Mouse (Mus musculus) spleen, postnatal 10 days (tissue): Measurements from ENCODE around the gene Kcnk5.

Source experiments
- DNase-seq, 2 experiments: peaks; one replicate each; pipeline ENCODE4 v3.0.0; 2021 to 2022; ENCODE audit warnings: low spot score in 2 of 2

Gene Kcnk5

GRCm38 (mm10) chr14:20201066-20201683 lies 19.6 kb upstream of the Kcnk5 start:
- DNase-seq = no peak

DNA sequence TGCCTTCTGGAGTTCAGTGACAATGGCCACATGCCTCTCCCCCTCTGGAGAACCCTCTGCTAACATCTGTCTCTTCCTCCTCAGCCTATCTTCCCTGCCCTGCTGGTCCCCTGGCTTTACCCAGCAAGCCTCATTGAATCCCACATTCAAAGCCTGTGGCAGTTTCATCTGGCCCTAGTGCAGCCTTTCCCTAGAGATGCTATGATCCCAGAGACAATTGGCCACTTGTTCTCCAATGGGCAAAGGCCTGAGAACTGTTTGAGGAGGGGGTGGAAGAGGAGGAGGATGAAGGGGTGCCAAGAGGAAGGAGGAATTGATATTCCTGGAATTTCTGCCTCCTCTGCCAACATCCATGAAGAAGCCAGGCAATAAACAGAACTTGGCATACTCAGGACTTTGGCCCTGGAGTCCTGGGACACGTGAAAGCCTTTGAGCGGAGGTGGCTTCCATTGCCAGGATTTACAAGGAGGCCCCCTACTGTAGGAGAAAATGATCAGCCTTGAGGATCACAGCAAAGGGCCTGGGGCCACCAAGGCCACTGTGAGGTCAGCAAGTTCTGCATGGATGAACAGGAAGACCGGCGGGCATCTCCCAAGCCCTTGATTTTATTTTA lies 11.6 kb upstream of the Kcnk5 start:
- DNase-seq = no peak

DNA sequence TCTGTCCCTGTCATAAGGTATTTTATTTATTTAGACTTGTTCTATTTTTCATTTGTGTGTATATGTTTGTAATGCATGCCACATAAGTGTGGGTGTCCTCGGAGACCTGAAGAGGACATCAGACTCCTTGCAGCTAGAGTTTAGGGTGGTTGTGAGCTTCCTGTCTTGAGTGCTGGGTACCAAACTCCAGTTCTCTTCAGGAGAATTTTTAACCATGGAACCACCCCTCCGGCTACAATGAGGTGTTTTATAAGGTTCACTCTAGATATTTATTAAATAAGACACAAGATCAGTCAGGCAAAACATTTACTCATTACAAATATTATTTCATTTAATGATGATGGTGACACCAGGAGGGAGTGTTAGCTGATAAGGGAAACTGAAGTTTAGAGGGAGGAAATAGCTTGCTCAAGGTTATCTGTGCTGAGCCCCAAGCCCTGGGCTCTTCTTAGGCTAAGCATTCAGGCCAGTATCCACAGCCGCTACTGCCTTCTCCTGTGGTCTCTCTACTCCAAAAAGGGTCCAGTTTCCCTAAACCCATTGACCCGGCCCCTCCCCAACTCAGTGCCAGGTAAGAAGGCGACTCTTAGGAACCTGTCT lies 9.6 kb upstream of the Kcnk5 start:
- no peak for DNase-seq

GRCm38 (mm10) chr14:20189751-20190150 lies 8.1 kb upstream of the Kcnk5 start:
- DNase-seq = no peak

DNA sequence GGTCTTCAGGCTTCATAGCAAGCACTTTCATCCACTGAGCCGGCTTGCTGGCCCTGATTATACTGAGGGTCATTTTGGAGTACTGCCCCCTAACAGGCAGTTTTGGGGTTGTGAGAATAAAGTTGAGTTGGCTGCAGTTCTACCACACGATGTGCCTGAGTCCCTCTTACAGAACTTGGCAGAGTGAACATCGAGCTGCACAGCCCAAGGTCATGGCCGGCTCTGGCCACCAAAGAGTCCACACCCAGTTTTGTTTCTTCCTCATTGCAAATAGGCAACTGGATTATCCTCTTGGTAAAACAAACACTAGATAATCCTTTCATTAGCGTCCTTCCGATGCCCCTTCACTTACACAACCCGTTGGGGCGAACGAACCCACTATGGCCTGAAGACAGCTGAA lies 3.8 kb upstream of the Kcnk5 start:
- no peak for DNase-seq

- DNase-seq = no peak
Observed at GRCm38 (mm10) chr14:20183701-20184100, 2.1 kb upstream of the Kcnk5 start.

GRCm38 (mm10) chr14:20182596-20182995 lies 987 bp upstream of the Kcnk5 start:
- DNase-seq = no peak

GRCm38 (mm10) chr14:20180751-20181162 lies 852 bp downstream of the Kcnk5 start:
- peak; percentile 65 to 76 for DNase-seq

GRCm38 (mm10) chr14:20180304-20180703 lies 1.3 kb downstream of the Kcnk5 start:
- DNase-seq = no peak

DNA sequence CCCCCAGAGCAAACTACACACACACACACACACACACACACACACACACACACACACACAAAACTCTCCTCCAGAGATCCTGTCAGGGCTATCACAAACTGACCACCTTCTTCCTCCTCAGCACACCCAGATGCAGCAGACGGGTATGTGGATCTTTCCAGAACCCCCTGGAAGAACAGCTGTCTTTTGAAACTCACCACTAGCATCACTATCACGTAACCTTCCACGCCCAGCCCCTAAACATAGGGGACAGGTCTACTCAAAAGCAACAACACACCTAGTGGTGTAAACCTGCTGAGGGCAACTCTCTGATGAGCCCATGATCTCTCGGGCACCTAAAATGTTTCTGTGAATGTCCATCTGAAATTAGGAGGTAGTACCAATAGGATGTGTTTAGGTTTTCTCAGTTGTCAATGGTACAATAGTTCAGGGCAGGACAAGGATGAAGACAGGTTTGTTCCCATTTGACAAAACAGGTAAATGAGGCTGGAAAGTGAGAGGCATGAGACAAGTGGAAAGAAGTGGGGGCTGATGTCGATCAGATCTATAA lies 1.8 kb downstream of the Kcnk5 start:
- peak in 1 of 2 experiments; percentile 35 for DNase-seq

DNA sequence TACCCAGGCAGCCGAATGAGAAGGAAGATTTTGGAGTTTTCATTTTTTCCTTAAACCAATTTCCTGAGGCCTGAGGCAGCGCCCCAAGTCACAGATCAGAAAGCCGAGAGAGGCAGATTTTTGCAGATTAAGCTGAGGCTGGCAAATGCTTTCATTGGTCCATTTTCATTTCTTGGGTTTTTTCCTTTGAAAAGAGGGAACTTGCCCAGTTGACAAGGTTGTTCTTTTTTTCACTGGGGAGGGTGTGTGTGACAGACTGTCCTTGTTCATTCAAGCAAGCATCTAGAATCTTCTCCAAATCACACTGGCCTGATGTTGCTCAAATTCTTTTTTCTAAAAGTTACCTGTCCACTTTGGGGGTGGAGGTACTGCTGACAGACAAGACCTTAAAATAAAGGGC lies 2.5 kb downstream of the Kcnk5 start:
- no peak for DNase-seq

GRCm38 (mm10) chr14:20178593-20178992 lies 3.0 kb downstream of the Kcnk5 start:
- no peak for DNase-seq

DNA sequence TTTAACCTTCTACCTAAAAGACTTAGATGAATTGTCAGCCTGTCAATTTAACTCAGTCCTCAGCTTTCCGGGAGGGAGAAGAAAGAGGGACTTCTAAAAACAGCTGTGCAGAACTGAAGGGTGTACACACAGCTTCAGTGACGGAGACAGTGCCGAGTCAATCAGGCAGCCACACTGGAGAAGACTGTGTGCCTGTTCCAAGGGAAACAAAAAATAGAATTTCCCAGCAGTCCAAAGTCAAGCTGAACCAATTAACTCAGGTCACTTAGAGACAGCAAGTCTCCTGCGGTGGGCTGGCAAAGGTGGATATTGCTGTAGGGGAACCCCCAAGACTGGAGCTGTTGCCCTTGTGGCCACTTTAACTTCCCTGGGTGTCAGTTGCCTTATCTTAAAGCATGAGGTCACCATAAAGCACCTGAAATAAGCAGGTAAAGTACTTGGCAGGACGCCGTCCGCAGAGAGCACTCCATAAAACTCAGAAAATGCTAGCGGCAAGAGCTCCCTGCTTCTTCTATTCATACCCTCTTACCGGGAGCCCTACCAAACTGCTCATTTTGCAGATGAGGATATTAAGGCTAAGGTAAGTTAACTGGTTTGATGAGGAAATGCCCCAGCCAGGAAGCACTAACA lies 4.0 kb downstream of the Kcnk5 start:
- DNase-seq = no peak

GRCm38 (mm10) chr14:20175705-20176104 lies 5.9 kb downstream of the Kcnk5 start:
- no peak for DNase-seq

DNA sequence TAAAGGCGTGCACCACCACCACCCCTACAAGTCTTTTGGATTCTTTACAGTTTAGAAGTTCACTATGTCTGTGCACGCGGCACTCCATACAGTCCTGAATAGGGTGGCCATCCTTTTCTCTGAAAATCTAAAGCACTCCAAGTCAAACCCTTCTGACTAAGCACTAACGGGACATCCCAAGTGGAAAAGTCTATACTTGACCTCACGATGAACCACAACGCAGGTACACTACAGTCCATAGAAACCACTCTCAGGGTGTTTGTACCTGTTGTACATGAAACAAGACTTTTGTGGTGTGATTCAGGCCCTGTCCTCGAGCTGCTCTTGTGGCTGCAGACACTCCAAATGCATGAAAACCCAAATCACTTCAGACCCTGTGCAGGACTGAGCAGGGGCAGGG lies 6.5 kb downstream of the Kcnk5 start:
- DNase-seq = no peak

- DNase-seq = no peak
Observed at GRCm38 (mm10) chr14:20174696-20175095, 6.9 kb downstream of the Kcnk5 start.

DNA sequence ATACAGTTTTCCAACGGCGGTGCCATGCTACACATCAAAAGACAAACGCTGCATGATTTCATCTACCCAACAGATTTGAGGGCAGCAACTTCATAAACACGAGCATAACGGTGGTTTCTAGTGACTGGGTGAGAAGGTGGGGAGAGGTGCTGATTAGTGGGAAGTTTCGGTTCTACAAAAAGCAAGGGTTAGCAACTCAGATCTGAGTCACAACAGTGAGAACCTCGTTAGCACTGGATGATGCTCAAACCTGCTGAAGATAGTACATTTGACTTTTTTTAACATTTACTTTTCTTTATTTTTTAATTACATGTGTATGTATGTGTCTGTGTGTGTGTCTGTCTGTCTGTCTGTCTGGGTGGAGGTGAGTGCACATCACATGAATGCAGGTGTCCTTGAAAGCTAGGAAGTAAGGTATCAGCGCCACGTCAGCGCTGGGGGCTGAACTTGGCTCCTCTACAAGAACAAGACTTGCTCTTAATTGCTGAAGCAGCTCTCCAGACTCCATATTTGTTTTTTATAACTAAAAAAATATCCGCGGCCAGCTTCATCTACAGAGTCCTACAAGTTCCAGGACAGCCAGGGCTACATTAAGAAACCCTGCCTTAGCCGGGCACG lies 7.6 kb downstream of the Kcnk5 start:
- DNase-seq = no peak

GRCm38 (mm10) chr14:20172924-20173323 lies 8.7 kb downstream of the Kcnk5 start:
- no peak for DNase-seq

DNA sequence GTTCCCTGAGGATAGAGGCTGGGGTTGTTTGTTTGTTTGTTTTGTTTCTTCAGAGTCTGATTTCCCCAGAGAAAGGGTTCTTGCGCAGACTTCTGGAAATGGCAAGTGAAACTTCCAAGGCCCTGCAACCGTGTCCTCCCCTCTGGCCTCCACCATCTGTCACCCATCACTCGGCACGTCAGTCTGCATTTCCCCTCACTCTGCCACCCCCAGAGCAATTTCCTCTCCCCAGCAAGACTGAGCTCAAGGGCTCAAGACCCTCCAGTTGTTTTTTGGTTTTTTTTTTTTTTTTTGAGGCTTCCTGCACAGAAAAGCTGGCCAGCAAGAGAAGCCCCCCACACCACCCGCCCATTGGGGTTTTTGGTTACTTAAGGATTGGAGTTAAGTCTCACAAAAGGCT lies 9.1 kb downstream of the Kcnk5 start:
- DNase-seq = no peak

DNA sequence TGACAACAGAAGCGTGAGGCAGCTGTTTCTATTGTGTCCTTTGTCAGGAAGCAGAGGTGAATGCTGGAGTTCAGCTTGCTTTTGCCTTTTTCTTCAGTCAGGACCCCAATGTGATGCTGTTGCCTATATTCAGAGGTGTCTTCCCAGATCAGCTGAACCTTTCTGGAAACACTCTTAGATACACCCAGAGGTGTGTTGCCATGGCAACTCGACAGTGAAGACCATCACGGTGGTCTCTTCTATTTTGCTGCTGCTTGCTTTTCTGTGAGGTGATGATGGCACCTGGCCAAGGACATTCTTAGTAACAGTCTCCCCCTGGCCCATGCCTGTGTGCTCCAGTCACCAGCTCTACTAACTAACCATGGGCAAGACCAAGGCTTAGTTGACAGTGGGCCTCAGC lies 9.8 kb downstream of the Kcnk5 start:
- no peak for DNase-seq

GRCm38 (mm10) chr14:20169251-20169650 lies 12.4 kb downstream of the Kcnk5 start:
- DNase-seq = peak in 1 of 2 experiments; percentile 40

GRCm38 (mm10) chr14:20168478-20168877 lies 13.1 kb downstream of the Kcnk5 start:
- no peak for DNase-seq
